Mouse (Mus musculus): ENCODE measurements at regions not wholly inside any gene's neighbourhood (a gene's known extent, or its start where the extent isn't known, plus 50 kb on each side); places are given as distances from the start of the nearest gene placed in this dataset.

GRCm38 (mm10) chr9:122586421-122586820, 160.7 kb upstream of the Topaz1 start:
- TF ChIP-seq GATA1 (IDR thresholded peaks at IDR 0.05; ENCODE audit: borderline replicate concordance, low read length) (no peak), FLI1 (IDR thresholded peaks at IDR 0.05; ENCODE audit: low read length) (no peak)

Data from megakaryocyte, embryonic 14.5 days (primary cell).